Comparison of ENCODE assay signal across 14 mouse cellular contexts in the genomic region with DNA sequence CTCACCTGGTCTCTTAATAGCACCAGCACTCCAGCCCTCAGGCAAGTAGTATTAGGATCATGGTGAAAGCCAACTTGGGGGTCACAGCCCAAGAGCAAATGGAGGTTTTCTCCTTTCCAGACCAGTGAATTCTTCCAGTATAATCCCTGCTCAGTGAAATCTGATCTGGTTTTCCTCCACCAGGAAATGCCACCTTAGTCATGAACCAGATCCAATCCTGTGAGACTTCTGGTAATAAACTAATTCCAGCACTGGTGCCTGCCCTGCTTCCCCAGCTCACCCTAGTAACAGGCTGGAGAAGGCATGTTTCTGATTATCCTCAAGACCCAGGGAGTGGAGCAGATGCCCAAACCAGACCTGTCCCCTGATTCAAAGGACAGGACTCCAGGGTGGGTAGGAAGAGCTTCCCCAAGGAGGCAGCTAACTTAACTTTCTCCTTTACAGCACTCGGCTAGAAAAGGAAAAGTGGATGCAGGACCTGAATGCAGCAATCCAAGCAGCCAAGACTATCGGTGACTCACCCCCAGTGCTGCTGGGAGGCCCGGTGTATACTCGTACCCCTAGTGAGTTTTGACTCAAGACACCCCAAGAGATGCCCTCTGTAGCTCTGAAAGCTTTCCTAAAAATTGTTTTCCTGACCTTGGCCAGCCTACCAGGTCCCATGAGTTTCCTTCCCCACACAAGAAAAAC. TPM values are rescaled to one million over a fixed set of nuclear protein-coding genes. Genes with fewer than 3 reads are reported as not detected.
DNase-seq lines count a peak whose midpoint lies in the region; ATAC-seq and TF ChIP-seq lines count a peak whose summit lies in the region.
"Had no signal": no experiment of that assay in that cellular context is flagged by ENCODE, and none has a peak within 500 bp of the region (broad histone marks: within the 10 kb centered on the region; RNA-seq: fewer than 3 reads in every experiment).

No protein-coding gene starts in this region.

- DNase-seq in Patski (ENCODE audit: low read depth, low spot score), result peak; percentile 85
- peak; percentile 11 to 46 for DNase-seq in kidney, adult 8-10 months
- no peak for DNase-seq in layer of hippocampus, adult 9-10 months (ENCODE audit: low spot score)
- DNase-seq in gastrocnemius, adult 8-10 months (ENCODE audit: low spot score in 2 of 2), result no peak
- DNase-seq in layer of hippocampus, adult 8-10 months (ENCODE audit: low spot score in 2 of 2), result no peak
- DNase-seq in cerebellum, adult 18-20 months, result no peak
- DNase-seq: adrenal gland, postnatal 10 days; gastrocnemius, postnatal 10 days had no signal

- in situ Hi-C loops in Patski (cut with MboI; ENCODE audit: low pct_unique_long_range_greater_than_20kb), result no loop called here

- ATAC-seq in Patski, result peak; percentile 94
- ATAC-seq in embryonic facial prominence, embryonic 12.5 days (ENCODE audit: insufficient number of reproducible peaks, insufficient read depth, low FRiP score, low TSS enrichment), result no peak
- peak; percentile 68 for ATAC-seq in limb, embryonic 13.5 days (ENCODE audit: low FRiP score, low read depth)
- ATAC-seq: CD4-positive, CD25-positive, alpha-beta regulatory T cell, adult 4 months had no signal

- CTCF ChIA-PET in Patski (lab: Charles Lee), result interaction anchor here (1.0 to 1.6 kb wide), 2 partner anchors 12 to 17 kb away, joined by 3 to 4 read pairs; no protein-coding TSS in a partner anchor

- H3K4me2 ChIP-seq in embryonic facial prominence, embryonic 12.5 days (replicated peaks), result no peak overlapping the region
- H3K4me2 ChIP-seq in limb, embryonic 13.5 days (replicated peaks), result no peak overlapping the region
- H3K4me2 ChIP-seq: forebrain, embryonic 15.5 days; heart, embryonic 13.5 days had no signal

- peaks cover 32% of the 10 kb centered on the region for H3K36me3 ChIP-seq in embryonic facial prominence, embryonic 12.5 days
- H3K36me3 ChIP-seq in limb, embryonic 13.5 days, result peaks cover 40% of the 10 kb centered on the region

- TF ChIP-seq CTCF in Patski (IDR thresholded peaks at IDR 0.05), result no peak

- H3K27me3 ChIP-seq in Patski, result no peaks in the 10 kb centered on the region
- H3K27me3 ChIP-seq in embryonic facial prominence, embryonic 12.5 days, result no peaks in the 10 kb centered on the region
- H3K27me3 ChIP-seq in limb, embryonic 13.5 days, result no peaks in the 10 kb centered on the region
- H3K27me3 ChIP-seq: forebrain, embryonic 15.5 days; heart, embryonic 13.5 days; megakaryocyte, embryonic 14.5 days had no signal

- no peaks in the 10 kb centered on the region for H3K9me3 ChIP-seq in embryonic facial prominence, embryonic 12.5 days
- no peaks in the 10 kb centered on the region for H3K9me3 ChIP-seq in limb, embryonic 13.5 days
- H3K9me3 ChIP-seq: forebrain, embryonic 15.5 days; heart, embryonic 13.5 days; megakaryocyte, embryonic 14.5 days had no signal

- WGBS in embryonic facial prominence, embryonic 12.5 days, result 68% methylated on average over 4 of the region's 4 CpGs
- 34% methylated on average over 4 of the region's 4 CpGs for WGBS in limb, embryonic 13.5 days

- POLR2A ChIA-PET in Patski (lab: Charles Lee), result interaction anchor here (1.0 to 1.2 kb wide), 2 partner anchors 17 to 174 kb away, joined by 3 read pairs; no protein-coding TSS in a partner anchor

- H3K4me3 ChIP-seq in embryonic facial prominence, embryonic 12.5 days, result no peak overlapping the region
- H3K4me3 ChIP-seq in limb, embryonic 13.5 days, result no peak overlapping the region
- H3K4me3 ChIP-seq: forebrain, embryonic 15.5 days; heart, embryonic 13.5 days; megakaryocyte, embryonic 14.5 days had no signal

- peak overlapping the region; percentile 52; the same call in 1 of the 2 replicates for H3K27ac ChIP-seq in embryonic facial prominence, embryonic 12.5 days
- H3K27ac ChIP-seq in limb, embryonic 13.5 days, result peak overlapping the region; percentile 75
- H3K27ac ChIP-seq: forebrain, embryonic 15.5 days; heart, embryonic 13.5 days had no signal

- H3K4me1 ChIP-seq in embryonic facial prominence, embryonic 12.5 days, result peaks cover 11% of the 10 kb centered on the region
- peaks cover 24% of the 10 kb centered on the region for H3K4me1 ChIP-seq in limb, embryonic 13.5 days
- H3K4me1 ChIP-seq: forebrain, embryonic 15.5 days had no signal

- H3K9ac ChIP-seq in embryonic facial prominence, embryonic 12.5 days, result no peak overlapping the region
- H3K9ac ChIP-seq in limb, embryonic 13.5 days, result no peak overlapping the region
- H3K9ac ChIP-seq: forebrain, embryonic 15.5 days; heart, embryonic 13.5 days had no signal

RNA-seq across cellular contexts. Expression of a gene that starts 40.3 kb away (rescaled TPM):
- 201 TPM for polyA plus RNA-seq in Patski (2021)
- 196 and 197 TPM in 2 replicates for polyA plus RNA-seq in embryonic facial prominence, embryonic 12.5 days (2016; fragmentation: Nextera tagmentation; extraction: Ambion mirVana)
- polyA plus RNA-seq in limb, embryonic 13.5 days (2015; fragmentation: Nextera tagmentation; extraction: Ambion mirVana), result 200 and 212 TPM in 2 replicates
- total RNA-seq in gastrocnemius, adult 8-10 months (2022), result 100 to 1,000 TPM in 2 of 4 experiments, 10 to 100 TPM in 2; 89.9 to 104 (median 96.5) TPM
- 100 to 1,000 TPM; 378 to 407 (median 393) TPM for total RNA-seq in layer of hippocampus, adult 8-10 months (2022)

Comparison
In these comparisons a context has a peak if more than half of its experiments do, and no peak if none do; other contexts are left out.
1. DNase-seq: peak in Patski (single experiment) and kidney, adult 8-10 months (2 of 2); none in layer of hippocampus, adult 9-10 months (single experiment), gastrocnemius, adult 8-10 months (0 of 2), layer of hippocampus, adult 8-10 months (0 of 2) and cerebellum, adult 18-20 months (0 of 2).